ENCODE assay signal across 9 mouse cellular contexts in genomic region chr1:133087206-133087905, GRCm38 (mm10). TPM values are rescaled to one million over a fixed set of nuclear protein-coding genes. Genes with fewer than 3 reads are reported as not detected.
A peak's percentile ranks its signal among the peaks of the same experiment; 100 is the strongest.
DNase-seq lines count a peak whose midpoint lies in the region; ATAC-seq and TF ChIP-seq lines count a peak whose summit lies in the region.
"Had no signal": no experiment of that assay in that cellular context is flagged by ENCODE, and none has a peak within 500 bp of the region (broad histone marks: within the 10 kb centered on the region; RNA-seq: fewer than 3 reads in every experiment).

No protein-coding gene starts in this region.

- TF ChIP-seq POLR2A in bone marrow, adult 2 months (IDR thresholded peaks at IDR 0.05; ENCODE audit: borderline replicate concordance, control insufficient read depth, low read depth, low read length): no peak
- TF ChIP-seq POLR2A in spleen, adult 2 months (IDR thresholded peaks at IDR 0.05; ENCODE audit: low read depth, low read length): no peak

- peak; percentile 84 for TF ChIP-seq CTCF in bone marrow, adult 2 months (IDR thresholded peaks at IDR 0.05; ENCODE audit: control insufficient read depth, insufficient read depth, low read length)
- peak; percentile 80; the same call in 1 of the 2 replicates for TF ChIP-seq CTCF in spleen, adult 2 months (IDR thresholded peaks at IDR 0.05; ENCODE audit: extremely low read depth, insufficient read depth, insufficient read length, insufficient replicate concordance)

- H3K9ac ChIP-seq in embryonic facial prominence, embryonic 15.5 days: no peak overlapping the region
- no peak overlapping the region for H3K9ac ChIP-seq in heart, embryonic 15.5 days
- H3K9ac ChIP-seq: embryonic facial prominence, embryonic 13.5 days had no signal

- no peaks in the 10 kb centered on the region for H3K27me3 ChIP-seq in embryonic facial prominence, embryonic 15.5 days
- H3K27me3 ChIP-seq in heart, embryonic 15.5 days: no peaks in the 10 kb centered on the region
- no peaks in the 10 kb centered on the region for H3K27me3 ChIP-seq in spleen, adult 2 months (ENCODE audit: control insufficient read depth, insufficient read depth, low read length)
- H3K27me3 ChIP-seq: embryonic facial prominence, embryonic 13.5 days had no signal

- H3K4me3 ChIP-seq in bone marrow, adult 2 months (replicated peaks; ENCODE audit: control insufficient read depth, low read depth, low read length): no peak overlapping the region
- H3K4me3 ChIP-seq in embryonic facial prominence, embryonic 15.5 days (replicated peaks): no peak overlapping the region
- H3K4me3 ChIP-seq in heart, embryonic 15.5 days: no peak overlapping the region
- H3K4me3 ChIP-seq in spleen, adult 2 months (ENCODE audit: extremely low read depth, insufficient read depth, insufficient read length): no peak overlapping the region
- H3K4me3 ChIP-seq: embryonic facial prominence, embryonic 13.5 days had no signal

- H3K36me3 ChIP-seq in embryonic facial prominence, embryonic 15.5 days: peaks cover 23% of the 10 kb centered on the region
- peaks cover 38% of the 10 kb centered on the region for H3K36me3 ChIP-seq in heart, embryonic 15.5 days
- H3K36me3 ChIP-seq in spleen, adult 2 months (ENCODE audit: control insufficient read depth, insufficient read depth, low read length): peaks cover 16% of the 10 kb centered on the region

- peaks cover 4% of the 10 kb centered on the region for H3K4me1 ChIP-seq in bone marrow, adult 2 months (ENCODE audit: control insufficient read depth, insufficient read depth, low read length)
- peaks cover 12% of the 10 kb centered on the region for H3K4me1 ChIP-seq in embryonic facial prominence, embryonic 15.5 days
- peaks cover 32% of the 10 kb centered on the region for H3K4me1 ChIP-seq in heart, embryonic 15.5 days (replicated peaks)
- peaks cover 40% of the 10 kb centered on the region; the same call in 1 of the 2 replicates for H3K4me1 ChIP-seq in spleen, adult 2 months (ENCODE audit: control insufficient read depth, insufficient read depth, insufficient read length)

- WGBS in bone marrow, adult 2 months: 52% methylated on average over 7 of the region's 7 CpGs
- WGBS in embryonic facial prominence, embryonic 15.5 days: 52% methylated on average over 7 of the region's 7 CpGs
- 43% methylated on average over 7 of the region's 7 CpGs for WGBS in heart, embryonic 15.5 days
- WGBS in spleen, adult 2 months: 34% methylated on average over 7 of the region's 7 CpGs

- DNase-seq in ovary, postnatal 14 days (ENCODE audit: low spot score): peak; percentile 57
- DNase-seq in ovary, postnatal 10 days (ENCODE audit: low spot score): no peak
- peak; percentile 66 to 81 for DNase-seq in kidney, postnatal 36 days
- peak; percentile 83 for DNase-seq in mesoderm, embryonic 11.5 days (ENCODE audit: low read depth, low spot score)
- peak; percentile 54 to 73 for DNase-seq in spleen, adult 2 months (ENCODE audit: low read depth in 1 of 2, low spot score in 2 of 2)

- peak overlapping the region; percentile 31 for H3K27ac ChIP-seq in bone marrow, adult 2 months (ENCODE audit: control insufficient read depth, insufficient read depth, low read depth, low read length, poor library complexity)
- H3K27ac ChIP-seq in embryonic facial prominence, embryonic 15.5 days (replicated peaks): no peak overlapping the region
- H3K27ac ChIP-seq in heart, embryonic 15.5 days: 0 out of 2 replicates have a peak overlapping the region, but pooled peaks have one; percentile 18
- peak overlapping the region; percentile 53 for H3K27ac ChIP-seq in spleen, adult 2 months (ENCODE audit: insufficient read depth, low read length)
- H3K27ac ChIP-seq: embryonic facial prominence, embryonic 13.5 days had no signal

- ATAC-seq in embryonic facial prominence, embryonic 15.5 days (ENCODE audit: insufficient number of reproducible peaks, low FRiP score, low TSS enrichment, low read depth): 0 out of 2 replicates have a peak, but pooled peaks have one; percentile 8
- no peak for ATAC-seq in heart, embryonic 15.5 days (replicated peaks; ENCODE audit: insufficient number of reproducible peaks, insufficient read depth, low FRiP score, low read depth)

- H3K9me3 ChIP-seq in embryonic facial prominence, embryonic 15.5 days (replicated peaks): no peaks in the 10 kb centered on the region
- H3K9me3 ChIP-seq in heart, embryonic 15.5 days (replicated peaks): no peaks in the 10 kb centered on the region
- H3K9me3 ChIP-seq: embryonic facial prominence, embryonic 13.5 days had no signal

- H3K4me2 ChIP-seq in embryonic facial prominence, embryonic 15.5 days (replicated peaks): no peak overlapping the region
- H3K4me2 ChIP-seq in heart, embryonic 15.5 days: no peak overlapping the region
- H3K4me2 ChIP-seq: embryonic facial prominence, embryonic 13.5 days had no signal

RNA-seq across cellular contexts. Expression of gene Pik3c2b, which starts 41.9 kb away (rescaled TPM):
- polyA plus RNA-seq in bone marrow, adult 2 months (2011; ENCODE audit: insufficient read depth, insufficient read length, low replicate concordance, missing spikeins): 6.6 and 17.9 TPM in 2 replicates
- polyA plus RNA-seq in embryonic facial prominence, embryonic 15.5 days (2015; fragmentation: Nextera tagmentation; extraction: Ambion mirVana): 6.2 and 8.1 TPM in 2 replicates
- polyA plus RNA-seq in heart, embryonic 15.5 days (2015; fragmentation: Nextera tagmentation; extraction: Ambion mirVana): 8.0 and 9.7 TPM in 2 replicates
- 22.2 and 30.5 TPM in 2 replicates for polyA plus RNA-seq in spleen, adult 2 months (2012; rRNA removed)

RNA-seq across cellular contexts. Expression of gene Ppp1r15b, which starts 43.6 kb away (rescaled TPM):
- polyA plus RNA-seq in bone marrow, adult 2 months (2011; ENCODE audit: insufficient read depth, insufficient read length, low replicate concordance, missing spikeins): 51.2 and 59.4 TPM in 2 replicates
- 34.8 and 35.6 TPM in 2 replicates for polyA plus RNA-seq in embryonic facial prominence, embryonic 15.5 days (2015; fragmentation: Nextera tagmentation; extraction: Ambion mirVana)
- polyA plus RNA-seq in heart, embryonic 15.5 days (2015; fragmentation: Nextera tagmentation; extraction: Ambion mirVana): 20.2 and 24.3 TPM in 2 replicates
- 19.7 and 26.6 TPM in 2 replicates for polyA plus RNA-seq in spleen, adult 2 months (2012; rRNA removed)

RNA-seq across cellular contexts. Expression of gene Mdm4, which starts 57.0 kb away (rescaled TPM):
- 33.1 and 66.0 TPM in 2 replicates for polyA plus RNA-seq in bone marrow, adult 2 months (2011; ENCODE audit: insufficient read depth, insufficient read length, low replicate concordance, missing spikeins)
- polyA plus RNA-seq in embryonic facial prominence, embryonic 15.5 days (2015; fragmentation: Nextera tagmentation; extraction: Ambion mirVana): 33.5 and 42.3 TPM in 2 replicates
- 22.2 and 27.3 TPM in 2 replicates for polyA plus RNA-seq in heart, embryonic 15.5 days (2015; fragmentation: Nextera tagmentation; extraction: Ambion mirVana)
- polyA plus RNA-seq in spleen, adult 2 months (2012; rRNA removed): 34.0 and 39.3 TPM in 2 replicates
